Mouse (Mus musculus) thymus, postnatal 14 days (tissue): ENCODE measurements at regions not wholly inside any gene's neighbourhood (a gene's known extent, or its start where the extent isn't known, plus 50 kb on each side); places are given as distances from the start of the nearest gene placed in this dataset.
A peak's percentile ranks its signal among the peaks of the same experiment; 100 is the strongest.

Source experiments
- DNase-seq: peaks from one replicate; pipeline ENCODE4 v3.0.0; 2021

- no peak for DNase-seq
Measured at GRCm38 (mm10) chr17:51986920-51987319, 153.8 kb upstream of the Satb1 start.

GRCm38 (mm10) chr17:51986212-51986611 is 153.1 kb upstream of the Satb1 start:
- peak; percentile 52 for DNase-seq

GRCm38 (mm10) chr17:51979126-51979525 is 146.0 kb upstream of the Satb1 start:
- no peak for DNase-seq

GRCm38 (mm10) chr17:51971444-51971843 is 138.4 kb upstream of the Satb1 start:
- no peak for DNase-seq

- no peak for DNase-seq
Measured at GRCm38 (mm10) chr17:51966573-51967284, 133.6 kb upstream of the Satb1 start.

GRCm38 (mm10) chr17:51962529-51963110 is 129.5 kb upstream of the Satb1 start:
- no peak for DNase-seq

GRCm38 (mm10) chr17:51961337-51961736 is 128.2 kb upstream of the Satb1 start:
- DNase-seq = no peak

GRCm38 (mm10) chr17:51956275-51956674 is 123.2 kb upstream of the Satb1 start:
- DNase-seq = peak; percentile 79

GRCm38 (mm10) chr17:51937707-51938106 is 104.6 kb upstream of the Satb1 start:
- DNase-seq = no peak

GRCm38 (mm10) chr17:51936071-51936470 is 103.0 kb upstream of the Satb1 start:
- no peak for DNase-seq

- DNase-seq = no peak
Measured at GRCm38 (mm10) chr17:51926392-51926791, 93.3 kb upstream of the Satb1 start.

GRCm38 (mm10) chr17:51907031-51907430 is 73.9 kb upstream of the Satb1 start:
- peak; percentile 58 for DNase-seq

GRCm38 (mm10) chr17:51906418-51906817 is 73.3 kb upstream of the Satb1 start:
- peak; percentile 59 for DNase-seq

GRCm38 (mm10) chr17:51903885-51904284 is 70.8 kb upstream of the Satb1 start:
- DNase-seq = peak; percentile 61

GRCm38 (mm10) chr17:51899376-51899775 is 66.3 kb upstream of the Satb1 start:
- DNase-seq = peak; percentile 56

GRCm38 (mm10) chr17:51896160-51896559 is 63.1 kb upstream of the Satb1 start:
- peak; percentile 65 for DNase-seq

- DNase-seq = no peak
Measured at GRCm38 (mm10) chr17:51894278-51894677, 61.2 kb upstream of the Satb1 start.

- no peak for DNase-seq
Measured at GRCm38 (mm10) chr17:51892856-51893255, 59.8 kb upstream of the Satb1 start.

GRCm38 (mm10) chr17:51892159-51892558 is 59.1 kb upstream of the Satb1 start:
- peak; percentile 67 for DNase-seq
